Mouse (Mus musculus) frontal cortex, adult 2 months (tissue): ENCODE measurements at regions not wholly inside any gene's neighbourhood (a gene's known extent, or its start where the extent isn't known, plus 50 kb on each side); places are given as distances from the start of the nearest gene placed in this dataset.
A peak's percentile ranks its signal among the peaks of the same experiment; 100 is the strongest.

Experiments
- DNase-seq, 2 experiments: peaks; one replicate each; pipeline ENCODE4 v3.0.0; 2022; ENCODE audit warnings: low spot score in 1 of 2; ENCODE audit errors: extremely low spot score in 1 of 2

DNA sequence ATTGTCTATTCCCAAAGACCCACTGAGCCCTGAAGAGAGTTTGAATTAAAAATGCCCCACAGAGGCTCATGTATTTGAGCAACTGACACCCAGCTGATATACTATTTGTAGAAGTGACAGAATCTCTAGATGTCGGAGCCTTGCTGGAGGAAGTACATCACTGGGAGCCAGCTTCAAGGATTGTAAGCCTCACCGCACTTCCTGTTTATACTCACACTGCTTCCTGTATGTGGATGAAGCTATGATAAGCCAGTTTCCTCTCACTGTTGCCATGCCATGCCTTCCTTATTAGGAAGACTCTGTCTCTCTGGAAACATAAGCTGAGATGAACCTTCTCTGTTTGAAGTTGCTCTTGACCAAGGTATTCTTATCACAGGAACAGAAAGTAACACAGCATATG, 251.8 kb upstream of the Pabpc6 start:
- no peak for DNase-seq

DNA sequence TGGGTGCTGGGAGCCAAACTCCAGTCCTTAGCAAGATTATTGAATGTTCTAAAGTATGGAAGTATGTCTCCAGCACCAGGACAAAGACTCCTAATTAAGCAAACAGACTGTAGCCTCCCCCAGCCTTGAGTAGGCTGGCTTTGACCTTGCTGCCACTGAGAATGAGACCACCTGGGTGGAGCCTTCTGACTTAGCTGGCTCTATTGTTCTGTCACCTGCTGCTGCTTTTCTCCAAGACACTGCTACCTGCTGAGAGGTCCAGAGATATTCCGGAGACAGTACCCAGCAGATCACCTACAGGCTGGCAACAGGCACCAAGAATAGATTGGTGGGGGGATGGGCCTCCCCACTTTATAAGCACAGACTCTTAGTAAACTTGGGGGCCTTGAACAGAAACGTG, 247.5 kb upstream of the Pabpc6 start:
- DNase-seq = no peak

DNA sequence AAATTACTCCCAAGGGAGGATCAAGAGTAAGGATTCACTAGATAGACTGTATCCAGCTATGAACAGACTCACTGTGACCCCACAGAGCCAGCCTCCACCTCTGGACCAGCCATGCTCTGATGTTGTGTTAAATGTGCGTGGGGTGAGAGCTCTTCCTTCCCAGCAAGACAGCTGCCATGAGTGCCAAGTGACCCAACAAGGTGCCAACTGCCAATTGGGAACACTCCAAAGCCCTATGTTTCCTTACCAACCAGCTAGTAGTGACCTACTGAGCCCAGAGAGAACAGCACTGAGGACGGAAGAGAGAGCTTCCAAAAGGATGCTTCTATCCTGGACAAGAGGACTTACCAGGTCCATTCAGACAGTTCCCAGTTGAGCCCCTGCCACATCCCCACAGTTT, 241.3 kb upstream of the Pabpc6 start:
- DNase-seq = no peak

DNA sequence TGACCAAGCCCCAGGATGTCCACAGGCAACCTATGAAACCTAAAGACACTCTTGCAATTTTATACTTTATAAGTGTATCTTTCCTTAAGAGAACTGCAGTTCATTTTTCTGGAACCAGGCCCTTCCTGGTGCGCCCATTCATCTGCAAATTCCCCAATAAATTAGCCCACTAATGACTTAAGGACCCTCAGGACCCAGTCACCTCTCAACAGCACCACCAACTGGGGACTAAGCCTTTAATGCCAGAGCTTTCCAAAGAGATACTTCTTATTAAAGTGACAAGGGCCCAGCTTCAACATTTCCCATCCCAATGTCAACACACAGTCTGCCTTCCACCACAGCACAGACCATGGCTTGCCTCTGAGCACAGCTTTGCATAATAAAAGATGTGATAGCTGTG, 237.6 kb upstream of the Pabpc6 start:
- no peak for DNase-seq

DNA sequence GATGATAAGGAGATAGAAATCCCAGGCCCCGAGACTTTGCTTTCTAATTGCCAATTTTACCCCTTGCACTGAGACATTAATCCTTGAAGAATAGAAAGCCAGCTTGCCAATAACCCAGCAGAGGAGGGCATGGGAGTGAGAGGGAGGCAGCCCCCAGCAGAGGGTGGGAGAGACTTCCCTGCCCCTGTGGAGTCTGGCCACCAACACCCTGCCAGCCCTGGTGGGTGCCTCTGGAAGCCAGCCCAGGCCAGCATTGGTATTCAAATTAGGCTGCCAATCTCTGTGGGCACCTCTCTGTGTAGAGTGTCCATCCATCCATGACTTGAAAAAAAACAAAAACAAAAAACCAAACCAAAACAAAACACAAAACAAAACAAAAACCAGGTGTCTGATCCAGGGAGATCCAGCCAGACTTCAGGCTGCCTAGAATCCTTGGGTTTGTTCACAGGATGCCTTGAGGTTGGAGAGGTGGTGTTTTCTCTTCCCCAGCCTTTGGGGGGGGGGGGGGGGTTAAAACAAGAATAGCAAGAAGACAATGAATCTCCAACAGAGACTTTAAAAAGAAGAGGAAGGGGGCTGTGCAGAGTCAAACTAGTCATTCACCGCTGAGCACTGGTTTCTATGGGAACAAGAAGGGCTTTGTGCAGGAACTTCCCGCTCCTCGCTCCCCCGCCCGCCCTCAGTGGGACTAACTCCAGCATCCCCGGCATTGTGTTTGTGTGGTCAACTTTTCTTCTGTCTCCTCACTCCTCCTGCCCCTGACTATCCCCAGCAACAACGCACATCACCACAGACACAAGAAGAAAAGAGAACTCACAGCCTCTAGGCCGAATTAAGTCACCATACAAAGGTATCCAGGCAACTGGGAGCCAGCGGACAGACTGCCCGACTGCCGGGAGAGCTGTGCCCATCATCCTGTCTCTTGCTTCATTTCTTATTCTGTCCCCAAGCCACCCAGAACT, 236.3 kb upstream of the Pabpc6 start:
- peak; percentile 58 to 78 for DNase-seq

DNA sequence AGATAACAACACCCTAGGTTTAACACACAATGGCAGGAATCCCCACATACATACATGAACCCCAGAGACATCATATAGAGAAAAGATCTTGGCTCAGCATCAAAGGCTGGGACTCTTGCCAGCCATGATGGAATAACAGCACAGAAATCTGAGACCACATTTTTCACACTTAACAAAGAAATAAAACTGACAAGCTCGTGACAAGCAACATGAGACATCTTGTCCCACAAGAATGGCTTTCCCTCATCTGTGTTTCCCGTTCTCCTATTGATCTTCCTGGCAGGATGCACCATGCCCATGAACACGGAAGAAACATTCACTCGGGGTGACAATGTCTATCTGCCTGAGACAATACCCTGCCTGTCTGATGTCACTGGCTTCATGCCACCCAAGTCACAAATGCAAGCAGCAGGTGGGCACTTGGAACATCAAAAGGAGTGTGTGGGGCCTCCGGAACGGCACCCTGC, 235.0 kb upstream of the Pabpc6 start:
- DNase-seq = peak in 1 of 2 experiments; percentile 29

DNA sequence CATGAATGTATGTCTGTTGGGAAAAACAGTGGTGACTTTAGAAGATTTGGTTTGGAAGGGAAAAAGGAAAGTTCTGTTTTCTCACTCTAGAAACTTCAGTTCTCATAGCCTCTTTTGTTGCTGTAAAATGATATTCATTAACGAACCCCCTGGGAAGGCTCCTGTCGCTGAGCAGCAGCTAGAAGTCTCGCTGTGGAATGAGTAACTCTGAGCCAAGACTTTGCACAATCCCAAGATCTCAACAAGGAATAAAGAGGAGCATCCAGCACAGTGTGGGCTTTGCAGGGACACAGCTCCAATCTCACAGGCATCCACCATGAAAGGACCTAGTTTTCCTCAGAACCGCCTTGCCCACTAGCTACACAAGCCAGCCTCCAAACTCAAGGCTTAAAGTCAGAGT, 233.8 kb upstream of the Pabpc6 start:
- DNase-seq = peak in 1 of 2 experiments; percentile 15

DNA sequence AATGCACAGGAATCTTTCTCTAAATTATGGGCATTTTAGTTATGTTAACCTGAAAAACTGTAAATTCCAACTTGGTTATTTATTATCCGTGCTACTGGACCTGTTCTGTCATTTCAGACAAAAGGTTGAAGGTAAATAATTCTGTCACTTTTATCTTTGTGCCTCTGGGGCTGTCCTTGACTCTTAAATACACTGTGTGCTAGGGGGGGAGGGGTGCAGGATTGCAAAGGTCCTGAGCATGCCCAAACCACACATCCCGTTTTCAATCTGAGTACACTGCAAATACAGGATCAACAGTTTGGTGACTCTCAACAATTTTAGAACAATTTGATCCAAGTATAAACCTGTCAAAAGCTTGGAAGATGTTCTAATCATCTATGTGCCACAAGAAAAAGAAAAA, 227.4 kb upstream of the Pabpc6 start:
- no peak for DNase-seq

DNA sequence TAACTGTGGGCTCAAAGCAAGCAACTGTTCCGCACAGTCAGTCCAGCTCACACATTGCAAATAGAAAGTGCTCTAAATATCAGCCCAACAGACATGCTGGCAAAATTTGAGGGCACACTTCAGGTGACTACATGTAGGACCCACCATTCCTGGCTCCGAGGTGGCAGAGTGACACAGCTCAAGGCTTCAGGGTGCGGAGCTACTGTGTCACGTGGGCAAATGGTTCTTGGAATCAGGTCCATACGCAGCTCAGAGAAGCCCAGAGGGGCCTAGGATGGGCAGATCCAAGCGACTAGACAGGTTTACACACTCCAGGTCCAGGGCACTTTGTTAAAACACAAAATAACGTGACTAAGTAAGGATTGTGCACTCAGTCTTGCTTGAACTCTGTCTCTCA, 226.2 kb upstream of the Pabpc6 start:
- no peak for DNase-seq

DNA sequence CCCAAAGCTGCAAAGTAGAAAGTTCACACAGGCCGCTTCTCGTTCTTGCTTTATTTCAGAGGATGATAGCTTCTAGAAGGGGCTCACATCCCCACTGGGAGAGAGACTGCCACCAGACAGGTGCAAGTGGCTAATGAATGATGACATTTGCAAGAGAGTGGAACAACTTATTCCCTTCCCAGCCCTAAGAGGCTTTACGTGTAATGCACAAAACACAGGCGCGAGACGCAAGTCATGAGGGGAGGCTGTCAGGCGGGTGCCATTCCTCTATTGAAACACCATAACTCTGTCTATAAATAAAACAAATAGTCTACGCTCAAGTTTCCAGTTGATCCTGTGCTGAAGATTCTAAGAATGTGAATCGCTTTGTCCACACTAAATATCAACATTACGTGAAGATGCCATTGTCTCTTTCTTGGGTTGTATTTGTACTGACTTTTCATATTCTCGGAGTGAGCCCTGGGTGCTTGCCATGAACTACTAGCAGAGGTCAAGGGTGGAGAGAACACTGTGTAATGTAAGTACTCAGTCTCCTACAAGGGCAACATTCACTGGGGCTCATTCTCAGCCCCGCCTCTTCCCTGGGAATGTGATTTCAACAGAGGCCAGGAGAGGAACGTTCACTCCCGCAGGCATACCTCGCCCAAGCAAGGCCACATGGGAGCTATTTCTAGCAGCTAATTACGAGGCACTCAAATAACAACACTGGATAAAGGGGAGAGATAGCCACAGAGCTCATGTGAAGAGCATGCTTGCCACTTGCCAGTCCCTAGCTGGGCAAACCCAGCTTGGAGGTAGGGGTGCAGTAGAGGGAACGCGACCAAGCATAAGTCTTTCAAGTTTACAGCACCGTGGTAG, 225.5 kb upstream of the Pabpc6 start:
- no peak for DNase-seq

DNA sequence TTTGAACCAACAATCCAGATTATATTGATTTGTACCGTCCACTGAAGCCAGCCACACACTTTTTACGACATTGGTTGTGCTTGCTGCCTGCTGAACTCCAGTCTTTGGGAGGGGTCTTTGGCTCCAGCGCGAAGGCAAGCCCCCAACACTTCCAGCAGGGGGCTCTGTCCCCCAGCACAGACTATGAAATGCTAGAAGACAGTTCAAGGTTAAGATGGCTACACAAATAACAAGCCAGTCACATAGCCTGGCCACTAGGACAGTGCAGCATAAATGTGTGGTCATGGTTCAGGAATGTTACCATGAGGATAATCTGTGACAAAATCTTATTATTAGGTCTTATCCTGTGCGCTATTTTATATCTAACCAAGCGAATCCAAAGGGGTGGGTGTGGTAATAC, 224.4 kb upstream of the Pabpc6 start:
- no peak for DNase-seq

DNA sequence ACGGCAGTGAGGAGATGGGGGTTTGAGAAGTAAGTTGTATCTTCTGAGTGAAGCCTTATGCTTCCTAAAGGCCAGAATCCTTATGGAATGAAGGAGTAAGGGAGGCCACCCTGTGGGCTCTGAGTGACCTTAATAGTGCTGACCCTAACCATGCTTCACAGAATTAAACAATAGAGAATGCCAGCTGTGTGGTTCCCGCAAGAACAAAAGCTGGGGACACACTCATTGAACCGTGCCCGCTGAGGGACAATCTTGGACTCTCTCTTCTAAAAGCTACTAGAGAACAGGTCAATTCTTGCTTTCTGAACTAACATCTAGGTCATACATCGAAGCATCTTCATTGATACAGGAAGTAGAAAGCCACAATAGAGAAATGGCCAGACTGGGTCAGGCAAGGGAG, 223.3 kb upstream of the Pabpc6 start:
- DNase-seq = no peak

DNA sequence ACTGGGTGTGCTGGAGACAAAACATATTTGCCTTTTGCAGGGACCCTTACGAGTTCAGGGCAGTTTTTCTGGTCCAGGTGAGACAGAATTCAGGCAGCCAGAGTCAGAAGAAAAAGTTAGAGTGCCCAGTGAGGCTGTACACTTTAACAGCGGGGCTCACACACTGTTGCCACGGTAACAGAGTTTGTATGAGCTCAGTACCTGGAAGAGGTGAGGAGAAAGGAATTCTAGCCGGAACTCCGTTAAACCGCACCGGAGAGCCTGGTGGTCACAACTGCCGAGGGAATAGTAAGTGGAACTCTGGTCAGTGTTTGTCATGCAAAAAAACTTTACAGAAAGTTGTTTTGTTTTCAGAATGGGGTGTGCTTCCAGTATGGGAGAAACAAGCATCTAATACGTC, 222.6 kb upstream of the Pabpc6 start:
- DNase-seq = no peak

DNA sequence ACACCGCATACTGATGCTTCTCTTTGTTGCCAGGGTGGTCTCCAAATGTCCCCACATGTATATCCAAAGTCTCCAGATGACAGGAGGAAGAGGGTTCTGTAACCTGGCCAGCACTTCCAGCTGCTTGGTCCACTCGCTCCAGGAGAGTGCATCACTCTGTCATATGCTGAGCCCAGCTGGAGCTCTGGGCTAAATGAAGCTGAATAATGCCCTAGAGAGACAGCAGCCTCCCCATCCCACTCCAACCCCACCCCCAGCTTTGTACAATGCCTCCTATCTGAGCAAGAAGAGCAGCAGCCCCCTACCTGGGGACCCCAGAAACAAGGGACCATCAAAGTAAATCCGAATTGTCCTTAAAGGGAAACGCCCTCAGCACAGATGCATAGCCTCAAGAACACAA, 219.0 kb upstream of the Pabpc6 start:
- no peak for DNase-seq

DNA sequence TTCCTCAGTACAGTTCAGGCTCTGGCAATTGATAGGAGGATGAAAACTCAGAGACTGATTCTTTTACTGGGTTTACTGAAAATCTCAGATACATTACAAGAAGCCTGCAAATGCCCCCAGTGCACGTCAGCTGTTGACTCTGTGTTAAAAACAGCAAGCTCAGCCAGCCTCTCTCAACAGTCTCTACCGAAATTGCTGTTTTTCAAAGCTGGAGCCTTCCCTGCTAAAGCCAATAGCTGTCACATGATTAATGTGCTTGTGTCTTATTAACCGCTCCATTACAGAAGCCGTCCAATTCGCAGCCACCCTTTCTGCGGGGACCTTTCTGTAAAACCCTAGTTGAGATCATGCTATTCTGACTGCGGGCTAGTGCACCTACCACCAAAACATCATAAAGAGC, 215.6 kb upstream of the Pabpc6 start:
- DNase-seq = no peak

DNA sequence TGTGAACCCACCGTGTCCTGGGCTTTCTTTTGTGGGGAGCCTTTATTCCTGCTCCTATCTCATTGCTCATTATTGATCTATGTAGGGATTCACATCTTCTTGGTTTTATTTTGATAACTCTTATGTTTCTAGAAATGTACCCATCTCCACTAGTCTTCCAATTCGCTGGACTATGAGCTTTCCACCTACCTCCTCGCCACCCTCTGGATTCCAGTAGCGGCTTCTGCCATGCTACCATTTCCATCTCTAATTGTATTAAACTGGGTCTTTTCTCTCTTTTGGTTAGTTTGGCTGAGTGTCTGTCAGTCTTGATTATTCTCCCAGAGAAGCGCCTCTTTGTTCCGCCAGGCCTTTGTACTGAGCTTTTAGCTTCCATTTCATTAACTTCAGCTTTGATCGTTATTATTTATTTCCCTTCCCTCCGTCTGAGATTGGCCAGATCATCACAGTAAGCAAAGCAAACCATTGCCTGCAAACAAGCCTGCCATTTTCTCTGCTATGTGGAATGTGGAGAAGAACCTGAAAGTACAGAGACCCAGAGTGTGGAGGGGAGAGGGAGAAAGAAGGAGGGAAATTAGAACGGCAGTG, 213.2 kb upstream of the Pabpc6 start:
- DNase-seq = no peak

DNA sequence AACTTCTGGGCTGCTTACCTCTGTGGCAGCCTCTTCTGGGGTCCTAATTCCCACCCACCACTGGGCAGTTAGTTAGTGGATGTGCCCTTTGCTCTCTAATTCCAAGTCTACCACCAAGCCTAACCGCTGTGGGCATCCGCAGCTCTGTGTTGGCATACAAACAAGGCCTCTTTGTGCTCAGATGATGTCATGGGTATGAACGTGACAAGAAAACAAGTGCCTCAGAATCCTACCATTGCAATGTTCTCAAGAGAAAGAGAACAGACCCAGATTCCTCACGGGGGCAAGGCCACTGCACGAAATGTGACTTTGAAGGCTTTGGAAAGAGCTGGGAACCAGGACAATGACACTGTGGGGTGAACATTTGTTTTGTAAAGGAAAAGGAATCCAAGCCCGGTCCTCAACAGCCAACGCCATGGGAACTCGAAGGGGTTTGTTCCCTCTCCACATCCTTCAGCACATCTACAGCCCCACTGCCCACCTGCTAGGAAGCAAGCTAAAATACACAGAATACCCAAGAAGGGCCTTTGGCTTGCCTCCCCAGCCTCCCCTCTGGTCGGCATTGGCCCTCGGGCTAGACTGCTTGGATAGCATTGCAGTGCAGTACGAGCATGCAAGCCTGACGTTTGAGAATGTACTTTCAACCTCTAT, 210.2 kb upstream of the Pabpc6 start:
- DNase-seq = peak; percentile 50 to 56

DNA sequence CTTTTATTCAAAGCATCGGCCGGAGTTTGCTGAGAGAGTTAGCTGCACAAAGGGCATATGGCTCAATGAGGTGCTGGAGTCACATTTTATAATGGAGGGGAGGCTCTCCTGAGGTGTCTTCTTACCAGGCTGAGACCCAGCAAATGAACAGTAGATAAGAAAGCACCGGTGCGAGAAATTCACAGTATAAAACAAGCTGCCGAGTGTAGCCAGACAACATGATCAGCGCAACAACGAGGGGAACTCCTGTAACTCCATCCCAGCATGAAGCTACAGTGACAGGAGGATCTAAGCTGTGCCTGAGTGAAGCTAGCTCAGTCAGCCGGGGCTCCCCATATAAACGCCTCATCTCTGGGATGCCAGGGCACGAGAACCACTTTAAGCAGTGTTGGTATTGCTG, 204.2 kb upstream of the Pabpc6 start:
- no peak for DNase-seq

DNA sequence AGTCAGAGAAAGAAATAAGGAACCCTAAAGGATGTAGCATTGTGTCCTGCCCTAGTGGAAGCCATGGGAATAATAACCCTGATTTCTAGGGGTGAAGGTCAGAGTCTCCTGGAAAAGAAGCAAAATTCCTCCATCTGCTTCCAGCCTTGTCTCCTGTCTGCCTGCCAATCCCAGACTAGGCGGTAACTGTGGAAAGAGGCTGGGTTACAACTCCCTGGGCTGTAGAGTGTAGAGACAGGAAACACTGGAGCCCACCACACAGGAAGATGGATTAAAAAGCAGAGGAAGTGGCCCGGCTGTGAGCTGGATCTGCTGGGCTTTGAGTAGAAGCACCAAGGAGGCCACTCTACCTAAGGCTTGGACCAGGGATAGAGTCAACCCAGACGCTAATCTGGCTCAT, 200.7 kb upstream of the Pabpc6 start:
- DNase-seq = no peak

DNA sequence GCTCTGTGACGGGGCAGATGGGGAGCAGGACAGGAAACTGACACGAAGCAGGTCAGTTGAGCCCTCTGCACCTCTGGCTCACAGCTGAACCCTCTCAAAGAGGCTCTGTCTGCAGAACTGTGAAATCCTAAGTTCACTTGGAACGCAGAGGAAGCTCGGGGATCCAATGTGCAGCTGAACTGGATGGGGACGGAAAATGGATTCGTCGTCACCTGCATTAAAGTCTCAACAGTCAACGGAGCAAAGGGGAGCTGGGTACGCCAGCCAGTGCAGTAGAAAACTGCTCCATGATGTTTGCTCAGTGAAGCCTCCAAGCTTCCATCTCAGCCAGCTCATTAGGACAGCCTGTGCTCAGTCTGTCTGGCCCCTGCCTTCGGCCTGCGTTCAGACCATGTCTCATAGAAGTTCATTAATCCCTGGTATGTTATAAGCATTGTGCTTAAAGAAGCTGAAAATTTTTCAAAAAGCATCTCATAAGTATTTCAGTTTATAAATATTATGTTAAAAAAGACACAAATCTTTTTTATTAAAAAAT, 199.3 kb upstream of the Pabpc6 start:
- no peak for DNase-seq
